Comparison of ENCODE assay signal across 19 mouse cellular contexts in genomic region chr3:36821037-36821436, GRCm38 (mm10). TPM values are rescaled to one million over a fixed set of nuclear protein-coding genes. Genes with fewer than 3 reads are reported as not detected.
DNase-seq lines count a peak whose midpoint lies in the region.
"Had no signal": no experiment of that assay in that cellular context is flagged by ENCODE, and none has a peak within 500 bp of the region (broad histone marks: within the 10 kb centered on the region; RNA-seq: fewer than 3 reads in every experiment).

No protein-coding gene starts in this region.

- peak; percentile 91 for DNase-seq in heart, adult 11 months
- no peak for DNase-seq in heart, embryonic 10.5 days (ENCODE audit: low spot score)
- peak; percentile 23 for DNase-seq in fat pad, adult 2 months (ENCODE audit: extremely low read depth, low read depth, low spot score)
- no peak for DNase-seq in adrenal gland, adult 2 months
- DNase-seq in urinary bladder, postnatal 36 days (ENCODE audit: low spot score in 2 of 2): no peak
- DNase-seq: adrenal gland, adult 8-10 months; adrenal gland, postnatal 10 days; adrenal gland, postnatal 14 days; adrenal gland, postnatal 25 days; adrenal gland, postnatal 36 days; B cell, adult 2 months; cerebellum, adult 11 months; cerebellum, adult 11-12 months; cerebellum, adult 18-20 months; cerebellum, adult 2 months; cerebellum, adult 8-10 months had no signal

- no peaks in the 10 kb centered on the region for H3K27me3 ChIP-seq in heart, embryonic 10.5 days (ENCODE audit: insufficient read depth, poor library complexity, severe bottlenecking)
- H3K27me3 ChIP-seq: CH12.LX had no signal

- H3K9me3 ChIP-seq in heart, embryonic 10.5 days: no peaks in the 10 kb centered on the region
- H3K9me3 ChIP-seq: G1E had no signal

- no peaks in the 10 kb centered on the region for H3K4me1 ChIP-seq in heart, embryonic 10.5 days
- H3K4me1 ChIP-seq in brown adipose tissue, adult 24 weeks (ENCODE audit: control insufficient read depth, insufficient read depth, insufficient read length, low read length): no peaks in the 10 kb centered on the region

- H3K27ac ChIP-seq in heart, embryonic 10.5 days: no peak overlapping the region
- peak overlapping the region; percentile 11; the same call in 1 of the 2 replicates for H3K27ac ChIP-seq in brown adipose tissue, adult 24 weeks (replicated peaks; ENCODE audit: low read depth, low read length)

- WGBS in heart, embryonic 10.5 days: 82% methylated on average over 9 of the region's 9 CpGs

- H3K4me3 ChIP-seq in heart, embryonic 10.5 days: no peak overlapping the region
- H3K4me3 ChIP-seq in brown adipose tissue, adult 24 weeks (ENCODE audit: insufficient read depth, low read depth, low read length): no peak overlapping the region

- H3K36me3 ChIP-seq in heart, embryonic 10.5 days: no peaks in the 10 kb centered on the region
- H3K36me3 ChIP-seq: G1E had no signal

RNA-seq across cellular contexts. Expression of gene 4932438A13Rik, which starts 41.9 kb away (rescaled TPM):
- polyA plus RNA-seq in heart, embryonic 10.5 days (2016; fragmentation: Nextera tagmentation; extraction: Ambion mirVana): 32.4 and 33.6 TPM in 2 replicates
- polyA plus RNA-seq in brown adipose tissue, adult 24 weeks (2012; ENCODE audit: insufficient read depth, insufficient read length, missing spikeins): 10.8 and 12.0 TPM in 2 replicates
- total RNA-seq in adrenal gland, adult 2 months (2021): 10 to 100 TPM; 34.7 to 46.0 TPM
- 3.1 and 3.2 TPM in 2 replicates for polyA plus RNA-seq in adrenal gland, adult 2 months (2012; rRNA removed)

Comparison
In these comparisons a context has a peak if more than half of its experiments do, and no peak if none do; other contexts are left out.
1. DNase-seq: peak in heart, adult 11 months (single experiment) and fat pad, adult 2 months (single experiment); none in heart, embryonic 10.5 days (single experiment), adrenal gland, adult 2 months (single experiment) and urinary bladder, postnatal 36 days (0 of 2).